Mouse (Mus musculus): ENCODE data around the gene Samd10. TPM values are rescaled to one million over a fixed set of nuclear protein-coding genes. Genes with fewer than 3 reads are reported as not detected.

Gene Samd10
- total RNA-seq (2021), result 19.3 and 26.4 TPM in 2 replicates
- long read RNA-seq, partial matches to known transcripts, result 6 of 8 reads
- long read RNA-seq, other reads (novel, unspliced or antisense), result 0 of 8 reads

DNA sequence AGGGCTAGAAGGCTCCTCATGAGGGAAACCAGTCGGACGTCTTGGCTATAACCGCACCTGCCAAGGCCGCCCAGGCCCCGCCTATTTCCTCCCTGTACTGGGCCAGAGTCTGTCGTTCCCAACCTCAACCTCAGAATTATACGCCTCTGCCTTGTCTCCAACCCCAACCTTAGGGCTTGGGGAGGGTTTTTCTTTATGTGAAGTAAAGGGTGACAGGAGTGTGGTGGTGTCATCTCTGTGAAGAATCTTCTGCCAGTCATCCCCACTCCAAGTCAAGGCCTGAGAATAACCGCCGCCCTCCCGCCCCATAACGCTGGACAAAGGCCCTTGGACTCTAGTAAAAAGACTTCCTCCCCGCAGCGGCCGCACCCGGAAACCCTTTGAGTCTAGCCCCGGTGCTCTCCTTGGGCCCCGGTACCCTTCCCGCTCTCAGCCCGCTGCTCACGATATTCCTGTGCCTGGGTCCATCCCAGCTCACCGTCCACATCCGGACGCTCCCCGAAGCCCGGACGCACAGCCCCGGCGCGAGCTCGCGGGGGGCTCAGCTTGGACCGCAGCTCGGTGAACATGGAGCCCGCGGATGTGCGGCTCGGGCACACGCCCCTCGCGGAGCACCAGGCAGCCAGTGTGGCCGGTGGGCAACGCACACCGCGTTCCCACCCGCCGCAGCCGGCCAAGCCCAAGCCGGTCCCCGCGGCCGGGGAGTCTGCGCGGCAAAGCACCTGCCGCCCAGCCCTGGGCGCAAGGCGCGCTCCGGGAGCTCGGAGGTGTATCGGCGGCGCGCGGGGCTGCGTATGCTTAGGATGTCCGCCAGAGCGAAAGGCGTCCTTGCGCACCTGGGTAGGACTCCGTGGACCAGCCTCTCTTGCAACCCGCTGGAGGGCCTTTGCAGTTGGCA, at the start of gene Samd10:
TSS of gene Samd10 (minus strand) at position 759 of the 898 bp plus-strand sequence.
- DNase-seq, result peak; percentile 67

DNA sequence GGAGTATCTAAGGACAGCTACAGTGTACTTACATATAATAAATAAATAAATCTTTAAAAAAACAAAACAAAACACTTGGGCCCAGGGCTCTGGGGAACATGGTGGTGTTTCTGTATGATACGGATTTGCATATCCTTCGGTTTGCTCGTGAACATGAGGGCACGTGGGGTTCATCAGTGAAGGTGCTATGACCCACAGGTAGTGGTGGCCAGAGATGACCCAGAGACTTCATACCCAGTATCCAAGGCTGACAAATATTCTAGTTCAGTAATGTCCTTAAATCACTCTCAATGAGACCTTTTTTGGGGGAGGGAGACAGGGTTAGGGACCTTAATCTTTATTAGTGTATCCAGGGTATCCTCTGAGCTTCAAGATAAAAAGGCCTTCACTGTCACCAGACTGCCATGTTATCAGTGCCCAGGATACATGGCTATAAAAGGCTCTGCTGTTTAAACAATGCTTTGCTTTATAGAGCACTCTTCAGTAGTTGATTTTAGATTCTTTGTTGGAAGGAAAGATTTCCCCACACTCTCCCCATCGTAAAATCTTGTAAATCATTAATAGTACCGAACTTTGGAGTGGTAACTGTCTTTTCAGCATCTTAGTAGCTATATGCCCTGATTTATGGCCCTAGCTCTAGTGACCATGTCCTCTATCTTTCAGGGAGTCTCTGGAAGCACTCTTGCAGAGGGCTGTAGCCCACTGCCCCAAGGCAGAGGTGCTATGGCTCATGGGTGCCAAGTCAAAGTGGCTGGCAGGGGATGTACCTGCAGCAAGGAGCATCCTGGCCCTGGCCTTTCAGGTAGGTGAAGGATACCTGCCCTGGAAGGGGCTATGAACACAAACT, 47.8 kb upstream of the Samd10 start:
- DNase-seq, result no peak

DNA sequence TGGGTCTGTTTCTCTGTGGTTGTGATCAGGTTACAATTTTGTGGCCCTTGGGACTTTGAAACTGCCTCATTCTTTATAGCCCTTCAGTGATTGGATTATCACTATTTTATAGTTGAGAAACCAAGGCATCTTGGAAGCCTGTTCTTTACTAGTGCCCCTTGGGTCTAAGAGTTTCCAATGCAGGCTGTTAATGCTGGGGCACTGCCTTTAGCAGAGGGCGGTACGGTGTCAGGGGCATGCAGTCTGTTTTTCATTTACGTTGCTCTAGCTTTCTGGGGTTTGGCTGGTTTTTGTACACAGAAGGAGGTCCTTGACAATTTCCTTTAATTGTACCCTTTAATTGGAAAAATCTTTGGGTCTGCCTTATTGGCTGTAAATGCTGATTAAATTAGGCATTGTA, 46.7 kb upstream of the Samd10 start:
- no peak for DNase-seq

DNA sequence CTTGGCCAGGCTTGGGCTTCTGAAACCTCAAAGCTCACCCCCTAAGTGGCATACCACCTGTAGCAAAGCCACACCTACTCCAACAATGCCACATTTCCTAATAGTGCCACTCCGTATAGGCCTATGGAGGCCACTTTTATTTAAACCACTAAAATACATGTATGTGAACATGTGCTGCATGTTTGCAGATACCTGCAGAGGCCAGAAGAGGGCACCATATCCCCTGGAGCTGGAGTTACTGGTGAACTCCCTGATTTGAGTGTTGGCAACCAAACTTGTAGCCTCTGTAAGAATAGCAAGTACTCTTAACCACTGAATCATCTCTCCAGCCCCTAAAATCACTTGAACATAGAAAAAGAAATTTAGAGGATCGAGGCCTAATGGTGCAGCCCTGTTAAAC, 45.3 kb upstream of the Samd10 start:
- peak; percentile 44 for DNase-seq

DNA sequence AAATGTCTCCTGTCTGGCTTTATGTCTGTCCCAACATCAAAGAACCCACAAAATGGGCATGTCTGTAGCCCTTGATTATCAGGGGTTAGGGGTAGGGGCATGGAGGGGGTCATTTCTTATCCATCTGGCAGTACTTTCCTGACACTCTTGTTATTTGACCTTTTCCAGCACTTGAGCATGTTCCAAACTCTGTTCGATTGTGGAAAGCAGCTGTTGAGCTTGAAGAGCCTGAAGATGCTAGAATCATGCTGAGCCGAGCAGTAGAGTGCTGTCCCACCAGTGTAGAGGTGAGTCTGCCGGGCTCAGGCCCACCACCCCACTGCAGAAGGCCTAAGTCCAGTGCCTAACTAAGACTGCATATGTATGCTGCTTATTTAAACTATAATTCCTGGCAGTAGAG, 36.9 kb upstream of the Samd10 start:
- no peak for DNase-seq

DNA sequence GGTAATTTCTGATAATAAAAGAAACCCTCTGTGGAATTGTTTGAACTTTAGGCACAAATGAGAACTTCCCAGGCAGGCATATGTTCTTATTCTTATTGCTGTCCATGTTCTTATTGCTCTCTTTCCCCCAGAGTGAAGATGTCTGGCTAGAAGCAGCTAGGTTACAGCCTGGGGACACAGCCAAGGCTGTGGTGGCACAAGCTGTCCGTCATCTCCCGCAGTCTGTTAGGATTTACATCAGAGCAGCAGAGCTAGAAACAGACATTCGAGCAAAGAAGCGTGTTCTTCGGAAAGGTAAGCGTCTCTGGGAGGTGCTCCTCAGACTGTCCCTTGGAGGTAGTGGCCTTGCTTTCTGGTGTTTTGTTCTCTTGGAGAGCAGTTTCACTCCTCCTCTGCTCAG, 33.6 kb upstream of the Samd10 start:
- no peak for DNase-seq

DNA sequence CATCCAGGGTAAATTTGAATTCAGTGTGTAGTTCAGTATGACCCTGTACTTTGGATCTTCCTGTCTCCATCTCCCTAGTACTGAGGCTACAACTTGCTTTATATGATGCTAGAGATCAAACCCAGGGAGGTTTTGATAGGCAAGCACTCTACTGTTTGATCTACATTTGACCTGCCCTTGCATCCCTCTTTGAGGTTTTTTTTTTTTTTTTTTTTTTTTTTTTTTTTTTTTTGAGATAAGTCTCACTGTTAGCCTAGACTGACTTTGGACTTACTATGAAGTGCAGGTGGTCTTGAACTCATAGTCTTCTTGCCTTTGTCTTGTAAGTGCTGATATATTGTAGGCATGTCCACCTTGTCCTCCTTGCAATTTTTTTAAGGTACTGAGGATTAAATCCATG, 29.5 kb upstream of the Samd10 start:
- DNase-seq, result no peak

DNA sequence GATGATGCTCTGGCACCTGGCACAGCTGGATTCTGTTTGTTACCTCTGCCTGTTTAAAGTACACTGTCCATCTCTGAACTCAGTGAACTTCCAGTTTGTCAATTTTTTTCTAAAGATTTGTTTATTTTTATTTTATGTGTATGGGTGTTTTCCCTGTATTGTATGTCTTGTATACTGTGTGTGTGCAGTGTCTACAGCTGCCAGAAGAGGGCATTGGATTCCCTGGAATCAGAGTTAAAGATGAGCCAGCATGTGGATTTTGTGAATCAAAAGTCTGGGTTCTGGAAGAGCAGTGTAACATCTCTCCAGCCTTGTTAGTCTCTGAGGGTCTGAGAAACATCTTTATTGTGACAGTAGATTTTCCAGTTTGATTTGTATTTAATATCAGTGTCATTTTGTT, 24.4 kb upstream of the Samd10 start:
- no peak for DNase-seq

DNA sequence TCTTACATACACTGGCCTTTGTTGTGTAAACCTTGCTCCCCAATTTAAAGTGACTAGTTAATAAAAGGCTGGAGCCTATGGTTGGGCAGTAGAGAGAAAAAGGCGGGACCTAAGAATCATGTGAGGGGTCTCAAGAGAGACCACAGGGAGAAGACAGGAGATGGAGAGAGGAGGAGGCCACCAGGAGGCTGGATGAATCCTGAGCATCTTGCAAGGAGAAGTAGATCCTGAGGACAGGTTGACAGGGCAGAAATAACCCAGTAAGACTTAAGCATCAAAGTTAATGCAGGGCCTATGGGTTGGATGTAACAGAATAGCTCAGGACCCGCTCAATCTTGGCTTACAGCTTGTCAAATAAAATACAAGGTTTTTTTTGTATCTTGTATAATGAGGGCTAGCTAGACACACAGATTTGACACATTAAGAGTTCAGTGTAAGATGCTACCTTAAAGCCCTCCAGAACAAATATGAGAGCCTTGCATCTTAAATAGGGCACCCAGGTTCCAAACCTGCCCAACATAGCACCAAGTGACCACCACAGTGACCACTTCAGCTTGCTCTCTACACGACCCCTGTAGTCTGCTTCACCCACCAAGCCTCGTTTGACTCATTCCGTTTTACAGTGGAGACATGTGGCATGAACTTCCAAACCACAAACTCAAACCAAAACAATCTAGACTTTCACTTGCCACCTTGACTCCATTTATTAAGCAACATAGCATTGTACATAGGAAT, 19.9 kb upstream of the Samd10 start:
- DNase-seq, result no peak

DNA sequence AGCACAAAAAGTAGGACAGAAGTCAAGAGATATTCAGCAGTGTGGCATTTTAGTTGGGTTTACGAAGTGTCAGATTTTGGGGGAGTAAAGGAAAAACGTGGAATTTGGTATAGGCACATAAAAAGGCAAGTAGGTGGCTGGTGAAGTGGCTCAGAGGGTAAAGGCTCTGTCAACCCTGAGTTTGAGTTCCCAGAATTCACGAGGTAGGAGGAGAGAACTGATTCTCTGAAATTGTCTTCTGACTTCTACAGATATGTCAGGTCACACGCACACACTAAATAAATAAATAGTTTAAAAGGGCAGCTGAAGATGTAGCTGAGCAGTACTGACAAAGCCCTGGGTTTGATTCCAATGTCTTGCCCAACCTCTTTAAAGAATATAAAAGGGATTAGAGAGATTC, 3.4 kb upstream of the Samd10 start:
- no peak for DNase-seq

DNA sequence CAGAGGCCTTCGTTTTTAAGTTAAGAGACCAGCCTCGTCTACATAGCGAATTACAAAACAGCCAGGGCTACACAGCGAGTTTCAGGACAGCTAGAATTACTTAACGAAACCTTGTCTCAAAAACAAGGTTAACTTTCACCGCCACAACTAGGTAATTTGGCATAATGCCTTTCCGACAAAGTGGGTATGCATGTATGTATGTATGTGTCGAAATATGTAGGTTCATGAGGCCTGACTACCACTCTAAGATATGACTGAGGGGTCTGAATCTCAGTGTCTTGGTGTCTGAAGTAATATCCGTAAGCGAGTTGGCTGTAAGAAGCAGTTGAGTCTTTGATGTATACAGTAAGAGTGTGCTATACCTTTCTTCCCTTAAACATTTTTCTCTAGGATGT, 2.7 kb upstream of the Samd10 start:
- no peak for DNase-seq

DNA sequence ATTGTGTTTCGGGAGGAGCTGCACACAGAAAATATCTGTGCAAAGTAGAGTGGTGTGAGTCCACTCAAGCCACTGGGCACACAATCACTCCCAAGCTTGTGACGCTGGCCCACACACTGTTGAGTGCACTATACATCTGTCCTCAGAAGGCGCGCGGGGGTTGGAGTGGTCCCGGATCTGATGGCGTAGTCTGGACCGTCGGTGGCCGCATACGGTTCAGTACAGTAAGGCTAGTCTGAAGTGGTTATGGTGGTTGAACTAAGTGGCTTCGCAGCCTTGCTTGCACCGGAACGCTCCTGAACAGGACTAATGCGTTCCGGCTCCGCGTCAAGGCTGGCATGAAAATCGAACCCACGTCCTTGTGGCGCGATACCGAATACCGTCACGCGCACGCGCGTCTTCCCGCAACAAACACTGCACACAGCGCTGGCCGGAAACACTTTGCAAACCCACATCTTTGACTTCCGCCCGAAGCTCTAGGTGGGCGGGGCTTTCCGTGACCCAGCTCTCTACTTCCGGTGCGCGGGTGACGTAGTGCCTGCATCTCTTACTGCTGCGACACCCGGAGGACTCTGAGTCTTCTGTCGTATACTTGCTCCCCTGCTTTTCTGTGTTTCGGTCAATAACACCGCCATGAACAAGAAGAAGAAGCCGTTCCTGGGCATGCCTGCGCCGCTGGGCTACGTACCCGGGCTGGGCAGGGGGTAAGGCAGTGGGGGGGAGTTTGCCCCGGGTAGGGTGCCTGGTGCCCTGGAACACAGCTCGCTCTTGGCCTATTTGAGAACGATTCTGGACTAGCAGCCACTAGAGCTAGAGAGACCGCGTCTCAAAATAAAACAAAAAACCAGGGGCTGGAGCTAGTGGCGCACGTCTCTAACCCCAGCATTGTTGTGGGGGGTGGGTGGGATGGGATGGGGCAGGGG, 2.1 kb upstream of the Samd10 start:
- peak; percentile 96 for DNase-seq

DNA sequence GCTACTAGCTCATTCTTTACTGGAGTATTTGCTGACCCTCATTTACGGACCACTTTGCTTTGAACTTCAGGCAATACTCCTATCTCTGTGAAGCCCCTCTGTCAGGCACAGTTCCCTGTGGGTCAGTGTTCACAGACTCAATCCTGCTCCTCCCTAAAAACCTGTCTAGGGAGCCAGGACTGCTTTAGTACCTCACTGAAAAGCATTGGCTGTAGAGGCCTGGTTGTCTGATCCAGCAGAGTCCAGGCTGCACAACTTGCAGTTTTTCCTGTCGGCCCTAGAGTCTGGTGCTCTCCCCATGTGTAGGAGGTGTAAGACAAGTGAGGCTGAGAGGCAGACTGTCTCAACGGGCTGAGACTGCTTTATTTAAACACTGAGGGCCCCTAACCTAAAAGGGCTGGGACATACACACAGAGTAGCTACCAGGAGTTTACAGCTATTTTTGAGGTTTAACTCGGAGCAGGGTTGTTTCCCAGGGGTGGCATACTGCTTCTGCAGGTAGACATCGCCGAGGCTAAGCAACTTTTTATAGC, 1.3 kb upstream of the Samd10 start:
- DNase-seq, result no peak

DNA sequence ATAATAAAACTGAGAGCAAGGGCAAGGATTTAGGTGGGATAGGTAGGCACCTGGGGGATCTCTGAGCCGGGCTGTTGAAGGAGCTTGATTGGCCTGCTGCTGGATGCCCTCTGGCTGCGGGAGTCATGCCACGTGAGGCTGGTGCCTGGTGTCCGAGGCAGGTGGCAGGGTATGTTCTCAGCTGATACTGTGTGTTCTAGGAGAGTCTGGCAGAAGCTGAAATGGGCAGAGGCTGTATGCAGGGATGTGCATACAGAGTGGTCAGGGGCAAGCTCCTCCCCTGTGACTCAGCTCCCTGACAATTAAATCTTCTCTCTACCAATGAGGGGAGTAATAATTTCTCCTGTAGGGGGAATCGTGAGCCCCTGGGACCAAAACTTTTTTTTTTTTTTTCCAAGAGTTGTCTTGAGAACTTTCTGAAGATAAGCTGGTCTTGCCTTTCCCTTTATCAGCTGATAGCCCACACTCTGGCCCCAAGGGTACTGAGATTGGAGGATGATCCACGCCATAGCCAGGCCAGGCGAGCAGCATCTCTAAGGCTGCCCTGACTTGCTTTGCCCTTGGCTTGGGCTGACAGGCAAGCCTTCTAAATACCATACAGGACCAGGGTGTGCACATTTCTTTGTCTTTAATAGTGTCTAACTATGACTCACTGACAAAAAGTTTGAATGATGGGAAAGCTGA, 1.5 kb downstream of the Samd10 start:
- no peak for DNase-seq

DNA sequence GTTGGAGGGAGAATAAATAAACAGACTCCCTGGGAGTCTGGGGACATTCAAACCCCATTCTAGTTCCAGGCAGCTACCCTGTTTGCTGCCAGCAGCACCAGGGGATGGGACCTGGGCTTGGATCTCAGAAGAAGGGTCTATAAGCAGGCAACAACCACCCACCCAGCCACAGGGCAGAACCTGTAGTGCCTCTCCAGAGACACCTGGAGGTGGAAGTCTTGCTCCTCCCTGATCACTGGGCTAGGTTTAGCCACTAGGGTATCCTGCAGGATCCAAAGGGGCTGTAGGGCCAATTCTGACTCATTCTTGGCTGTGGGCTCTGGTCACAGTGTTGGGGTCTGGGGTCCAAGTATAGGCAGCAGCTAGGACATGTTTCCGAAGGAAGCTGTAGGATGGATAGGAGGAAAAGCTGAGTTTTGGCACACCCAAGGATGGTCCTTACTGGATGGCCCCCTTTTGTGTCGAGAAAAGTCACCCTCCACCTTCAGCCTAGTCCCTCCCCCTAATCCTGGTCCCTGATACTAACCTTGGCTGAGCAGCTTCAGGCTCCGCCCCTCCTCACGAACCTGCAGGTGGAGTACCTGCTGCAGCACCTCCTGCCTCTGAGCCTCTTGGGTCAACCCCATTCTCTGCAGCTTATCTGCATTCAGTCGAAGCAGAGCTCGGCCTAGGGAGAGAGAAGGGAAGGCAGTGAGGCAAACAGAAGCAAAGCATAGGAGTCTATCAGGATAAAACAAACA, 2.6 kb downstream of the Samd10 start:
- no peak for DNase-seq

DNA sequence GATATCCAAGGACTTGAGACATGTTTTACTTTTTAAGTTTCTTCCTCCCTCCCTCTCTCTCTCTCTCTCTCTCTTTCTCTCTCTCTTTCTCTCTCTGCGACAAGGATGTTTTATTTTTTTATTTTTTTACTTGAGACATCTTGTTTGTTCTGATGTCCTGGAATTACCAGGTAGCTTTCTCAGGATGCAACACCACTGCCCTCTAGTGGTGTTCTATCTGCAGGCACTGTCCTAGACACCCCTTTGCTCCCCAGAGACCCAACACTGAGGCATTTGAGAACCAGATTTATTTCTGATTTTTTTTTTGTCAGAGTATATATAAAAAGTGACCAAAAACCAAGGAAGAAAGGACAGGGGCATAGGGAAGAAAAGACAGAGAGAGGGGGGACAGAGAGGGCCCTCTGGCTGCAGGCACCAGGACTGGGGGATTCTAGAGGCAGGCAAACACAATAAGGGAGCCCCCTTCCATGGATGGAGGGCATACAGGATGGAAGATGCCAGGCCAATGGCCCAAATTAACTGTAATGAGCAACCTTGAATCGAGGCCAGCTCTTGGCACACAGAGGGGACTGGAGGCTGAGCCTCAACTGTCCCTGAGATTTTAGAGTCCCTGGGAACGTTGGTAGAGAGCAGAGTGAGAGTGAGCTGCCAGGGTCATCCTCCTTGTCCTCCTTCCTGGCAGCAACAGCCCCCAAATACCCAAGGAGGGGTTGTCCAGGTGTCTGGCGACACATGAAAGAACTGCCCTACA, 3.9 kb downstream of the Samd10 start:
- peak; percentile 75 for DNase-seq

DNA sequence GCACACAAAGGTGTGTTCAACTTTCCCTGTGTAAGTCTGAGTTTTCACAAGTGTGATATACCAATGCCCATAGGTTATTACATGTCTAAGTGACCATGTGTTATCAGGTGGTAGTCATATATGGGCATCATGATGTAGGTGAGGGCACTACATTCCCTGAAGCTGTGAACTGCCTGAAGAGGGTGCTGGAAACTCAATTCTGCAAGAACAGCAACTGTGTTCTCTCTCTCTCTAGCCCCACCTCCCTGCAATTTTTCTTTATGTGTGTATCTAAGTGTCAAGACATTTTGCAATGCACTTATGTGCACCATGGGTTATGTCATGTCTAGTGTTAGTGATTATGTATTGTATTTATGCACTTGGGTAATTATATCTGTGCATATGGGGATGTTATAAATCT, 5.1 kb downstream of the Samd10 start:
- DNase-seq, result no peak

DNA sequence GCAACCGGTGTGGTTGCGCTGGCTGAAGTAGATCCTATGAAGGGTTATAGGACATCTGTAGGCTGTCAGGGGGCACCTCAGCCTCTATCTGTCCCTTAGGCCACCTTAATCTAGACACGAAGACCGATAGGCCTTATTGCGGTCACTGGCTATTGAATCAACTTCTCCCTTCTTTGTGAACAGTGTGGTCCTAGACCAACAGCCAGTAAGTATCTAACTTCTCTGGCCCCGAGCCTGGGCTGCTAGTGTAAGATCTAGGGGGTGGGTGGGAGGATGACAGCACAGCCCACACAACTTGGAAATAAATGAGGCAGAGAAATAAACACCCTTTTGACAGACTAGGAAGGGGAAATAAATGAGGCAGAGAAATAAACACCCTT, 6.0 kb downstream of the Samd10 start:
- DNase-seq, result no peak
